Mouse (Mus musculus): ENCODE measurements around the gene Dok4. TPM values are rescaled to one million over a fixed set of nuclear protein-coding genes. Genes with fewer than 3 reads are reported as not detected.

The Dok4 gene
- polyA plus RNA-seq, 1 experiment from 2014 or later, result 16.8 TPM

GRCm38 (mm10) chr8:94908847-94909246 lies 32.7 kb upstream of the Dok4 start:
- peak; percentile 87 for DNase-seq (ENCODE audit: low spot score)
- H3K36me3 ChIP-seq (replicated peaks), result peaks cover 84% of the 10 kb centered on the region
- H3K4me3 ChIP-seq, result no peak overlapping the region
- no peak overlapping the region for H3K27ac ChIP-seq (replicated peaks)
- no peaks in the 10 kb centered on the region for H3K9me3 ChIP-seq
- WGBS, result 5% methylated on average over 4 of the region's 4 CpGs
- H3K4me1 ChIP-seq, result peaks cover 29% of the 10 kb centered on the region
- peaks cover 27% of the 10 kb centered on the region for H3K27me3 ChIP-seq (replicated peaks; ENCODE audit: low read depth, poor library complexity, severe bottlenecking)

DNA sequence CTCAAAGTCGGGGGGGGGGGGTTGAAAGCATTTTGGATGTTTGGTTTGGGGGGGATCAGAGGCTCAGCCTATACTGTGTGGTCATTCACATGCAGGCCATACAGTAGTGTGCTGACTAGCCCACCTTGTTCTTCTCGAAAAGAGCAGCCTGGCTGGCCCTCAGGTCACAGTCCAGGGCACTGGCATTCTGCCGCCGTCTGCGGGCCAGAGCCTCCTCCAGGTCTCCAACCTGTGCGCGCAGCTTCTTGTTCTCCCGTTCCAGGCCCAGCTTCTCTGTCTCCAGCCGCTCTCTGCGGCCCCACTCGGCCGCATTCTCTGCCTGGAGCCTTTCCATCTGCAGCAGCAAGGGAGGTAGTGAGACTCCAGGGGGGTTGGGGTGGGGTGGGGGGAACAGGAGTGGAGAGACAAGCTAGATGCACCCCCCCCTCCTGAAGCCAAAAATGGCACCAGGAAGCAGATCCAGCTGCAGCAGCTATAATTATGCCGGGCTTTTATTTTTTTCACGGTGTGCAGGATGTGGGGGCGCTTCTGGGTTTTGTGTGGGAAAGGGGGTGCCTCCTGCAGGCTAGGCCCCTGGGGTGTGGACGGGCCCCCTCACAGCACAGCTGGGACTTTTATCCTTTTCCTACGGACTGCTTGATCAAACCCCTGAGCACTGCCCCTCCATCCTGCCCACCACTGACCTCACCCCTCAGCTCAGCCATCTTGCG lies 31.6 kb upstream of the Dok4 start:
- no peak overlapping the region for H3K27ac ChIP-seq (replicated peaks)
- peak; percentile 6 for DNase-seq (ENCODE audit: low spot score)
- H3K27me3 ChIP-seq (replicated peaks; ENCODE audit: low read depth, poor library complexity, severe bottlenecking), result peaks cover 16% of the 10 kb centered on the region
- H3K4me3 ChIP-seq, result no peak overlapping the region
- 87% methylated on average over 18 of the region's 18 CpGs for WGBS
- peaks cover 18% of the 10 kb centered on the region for H3K4me1 ChIP-seq
- peaks cover 88% of the 10 kb centered on the region for H3K36me3 ChIP-seq (replicated peaks)
- no peaks in the 10 kb centered on the region for H3K9me3 ChIP-seq

- DNase-seq (ENCODE audit: low spot score), result peak; percentile 6
- WGBS, result 84% methylated on average over 12 of the region's 12 CpGs
- Histone ChIP-seq H3K9me3 (no peaks in the 10 kb centered on the region), H3K27me3 (replicated peaks; ENCODE audit: low read depth, poor library complexity, severe bottlenecking) (no peaks in the 10 kb centered on the region), H3K27ac (replicated peaks) (no peak overlapping the region), H3K36me3 (replicated peaks) (peaks cover 79% of the 10 kb centered on the region), H3K4me3 (no peak overlapping the region), H3K4me1 (peaks cover 27% of the 10 kb centered on the region)
Measured at GRCm38 (mm10) chr8:94904450-94905175, 28.5 kb upstream of the Dok4 start.

DNA sequence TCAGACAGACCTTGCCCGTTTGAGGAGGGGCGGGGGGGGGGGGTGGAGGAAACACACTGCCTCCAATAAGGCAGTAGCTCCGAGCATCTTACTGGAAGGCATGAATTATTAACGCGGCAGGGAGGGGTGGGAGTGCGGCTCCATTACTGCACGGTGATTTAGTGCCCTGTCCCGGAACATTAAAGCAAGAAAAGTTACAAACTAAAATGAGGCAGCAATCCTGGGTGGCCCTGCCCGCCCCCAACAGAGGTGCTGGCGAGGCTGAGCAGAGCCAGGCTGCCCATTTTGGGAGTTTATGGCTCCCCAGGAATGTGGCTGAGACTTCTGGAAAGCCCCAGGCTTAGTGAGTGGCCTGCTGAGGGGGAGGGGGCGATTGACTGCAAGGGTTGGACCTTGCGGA lies 27.6 kb upstream of the Dok4 start:
- Histone ChIP-seq H3K36me3 (replicated peaks) (peaks cover 73% of the 10 kb centered on the region), H3K4me3 (no peak overlapping the region), H3K27me3 (replicated peaks; ENCODE audit: low read depth, poor library complexity, severe bottlenecking) (no peaks in the 10 kb centered on the region), H3K9me3 (no peaks in the 10 kb centered on the region), H3K27ac (replicated peaks) (no peak overlapping the region), H3K4me1 (peaks cover 31% of the 10 kb centered on the region)
- DNase-seq (ENCODE audit: low spot score), result peak; percentile 7
- 83% methylated on average over 12 of the region's 12 CpGs for WGBS

DNA sequence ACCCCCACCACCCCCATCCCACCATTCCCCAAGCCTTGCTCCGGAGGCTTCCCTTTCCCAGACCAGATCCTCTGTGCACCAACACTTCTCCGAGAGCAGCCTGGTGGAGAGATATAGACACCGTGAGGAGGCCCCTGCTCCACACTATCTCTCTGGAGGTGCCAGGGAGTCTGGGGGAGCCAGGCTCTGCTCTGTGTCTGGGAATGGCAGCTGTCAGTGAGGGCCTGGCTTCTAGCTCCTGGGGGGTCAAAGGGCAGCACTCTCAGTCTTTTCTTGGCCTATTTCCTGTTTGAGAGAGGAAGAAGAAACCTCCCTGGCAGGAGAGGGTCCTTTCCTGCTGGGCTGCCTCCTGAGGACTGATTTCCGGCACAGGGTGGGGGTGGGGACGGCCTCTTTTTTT lies 24.9 kb upstream of the Dok4 start:
- WGBS, result 12% methylated on average over 5 of the region's 5 CpGs
- H3K27ac ChIP-seq (replicated peaks), result peak overlapping the region; percentile 74
- H3K4me1 ChIP-seq, result peaks cover 36% of the 10 kb centered on the region
- H3K9me3 ChIP-seq, result no peaks in the 10 kb centered on the region
- peak; percentile 52 for DNase-seq (ENCODE audit: low spot score)
- H3K27me3 ChIP-seq (replicated peaks; ENCODE audit: low read depth, poor library complexity, severe bottlenecking), result no peaks in the 10 kb centered on the region
- H3K4me3 ChIP-seq, result peak overlapping the region; percentile 27; the same call in 1 of the 2 replicates
- peaks cover 48% of the 10 kb centered on the region for H3K36me3 ChIP-seq (replicated peaks)

DNA sequence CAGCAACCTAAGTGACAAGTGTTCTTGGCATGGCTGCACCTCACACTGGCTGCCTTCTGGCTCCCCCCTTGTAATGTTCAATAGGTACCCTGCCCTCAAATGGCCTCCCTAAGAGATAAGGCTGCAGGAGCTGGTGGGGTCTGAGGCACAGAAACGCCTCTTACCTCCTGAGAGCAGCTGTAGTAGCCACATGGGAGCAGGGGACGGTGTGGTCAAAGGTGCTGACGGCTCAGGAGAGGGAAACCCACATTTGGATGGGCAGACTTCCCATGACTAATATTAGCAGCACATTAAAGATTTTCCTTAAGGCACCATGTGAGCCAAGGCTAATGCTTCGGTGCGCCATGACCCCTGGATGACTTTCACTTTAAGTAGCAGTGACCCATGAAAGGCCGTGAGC lies 24.5 kb upstream of the Dok4 start:
- no peak for DNase-seq (ENCODE audit: low spot score)
- peak overlapping the region; percentile 27 for H3K4me3 ChIP-seq
- peak overlapping the region; percentile 74 for H3K27ac ChIP-seq (replicated peaks)
- H3K9me3 ChIP-seq, result no peaks in the 10 kb centered on the region
- no peaks in the 10 kb centered on the region for H3K27me3 ChIP-seq (replicated peaks; ENCODE audit: low read depth, poor library complexity, severe bottlenecking)
- peaks cover 44% of the 10 kb centered on the region for H3K36me3 ChIP-seq (replicated peaks)
- H3K4me1 ChIP-seq, result peaks cover 36% of the 10 kb centered on the region
- WGBS, result 20% methylated on average over 6 of the region's 6 CpGs

GRCm38 (mm10) chr8:94899262-94899661 lies 23.1 kb upstream of the Dok4 start:
- Histone ChIP-seq H3K4me3 (peak overlapping the region; percentile 25), H3K27ac (replicated peaks) (peak overlapping the region; percentile 27; the same call in 1 of the 2 replicates), H3K9me3 (no peaks in the 10 kb centered on the region), H3K27me3 (replicated peaks; ENCODE audit: low read depth, poor library complexity, severe bottlenecking) (no peaks in the 10 kb centered on the region), H3K4me1 (peaks cover 45% of the 10 kb centered on the region), H3K36me3 (replicated peaks) (peaks cover 30% of the 10 kb centered on the region)
- DNase-seq (ENCODE audit: low spot score), result peak; percentile 59
- 15% methylated on average over 11 of the region's 11 CpGs for WGBS

DNA sequence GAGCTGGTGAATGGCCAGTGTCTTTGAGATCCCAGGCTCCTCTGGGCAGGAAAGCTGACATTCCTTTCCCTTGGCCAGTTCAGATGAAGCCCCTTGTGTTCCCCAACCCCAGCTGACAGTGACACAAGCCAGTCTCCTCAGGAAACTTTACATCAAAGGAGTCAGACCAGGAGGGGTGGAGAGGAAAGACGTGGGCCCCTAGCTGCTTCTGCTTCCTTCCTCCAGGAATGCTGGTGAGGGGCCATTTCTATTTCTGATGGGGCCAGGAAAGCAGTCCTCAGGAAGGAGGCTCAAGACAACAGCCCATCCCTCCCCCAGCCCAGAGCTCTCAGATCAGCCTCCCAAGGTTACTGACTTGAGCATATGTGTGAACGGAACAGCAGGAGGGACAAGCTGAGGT lies 16.8 kb upstream of the Dok4 start:
- Histone ChIP-seq H3K27ac (replicated peaks) (peak overlapping the region; percentile 40; the same call in 1 of the 2 replicates), H3K27me3 (replicated peaks; ENCODE audit: low read depth, poor library complexity, severe bottlenecking) (peaks cover 10% of the 10 kb centered on the region; the same call in 1 of the 2 replicates), H3K36me3 (replicated peaks) (no peaks in the 10 kb centered on the region), H3K4me1 (peaks cover 36% of the 10 kb centered on the region), H3K9me3 (no peaks in the 10 kb centered on the region), H3K4me3 (no peak overlapping the region)
- peak; percentile 30 for DNase-seq (ENCODE audit: low spot score)
- 42% methylated on average over 2 of the region's 2 CpGs for WGBS

DNA sequence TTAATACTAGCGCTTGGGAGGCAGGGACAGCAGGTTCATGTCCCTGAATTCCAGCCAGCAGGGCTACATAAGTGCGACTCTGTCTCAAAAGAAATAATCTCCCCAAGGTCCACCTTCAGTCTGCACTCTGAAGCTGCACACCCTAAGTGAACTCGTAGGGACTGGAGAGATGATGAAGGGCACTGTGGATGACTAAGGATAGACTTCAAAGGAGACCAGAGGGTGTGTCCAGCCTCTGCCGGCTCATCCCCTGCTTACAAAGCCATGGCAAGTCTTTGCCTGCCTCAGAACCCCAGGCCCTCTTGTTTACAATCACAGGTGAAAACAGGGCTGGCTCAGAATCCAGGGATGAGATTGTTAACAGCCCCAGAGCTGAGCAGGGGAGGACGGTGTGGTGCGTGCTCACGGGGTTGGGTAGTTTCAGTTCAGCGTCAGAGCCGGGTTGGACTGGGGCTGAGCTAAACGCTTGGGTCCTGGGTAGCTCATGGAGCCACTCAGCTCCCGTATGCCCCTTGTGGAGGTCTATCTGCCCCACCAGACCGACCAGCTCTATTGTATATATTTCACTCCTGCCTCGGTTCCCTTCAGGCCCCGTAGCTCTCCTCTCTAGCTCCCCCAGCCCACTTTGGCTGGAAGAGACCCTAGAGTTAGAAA lies 12.4 kb upstream of the Dok4 start:
- peaks cover 10% of the 10 kb centered on the region; the same call in 1 of the 2 replicates for H3K27me3 ChIP-seq (replicated peaks; ENCODE audit: low read depth, poor library complexity, severe bottlenecking)
- no peaks in the 10 kb centered on the region for H3K36me3 ChIP-seq (replicated peaks)
- DNase-seq (ENCODE audit: low spot score), result no peak
- H3K4me3 ChIP-seq, result 0 out of 2 replicates have a peak overlapping the region, but pooled peaks have one; percentile 3
- H3K27ac ChIP-seq (replicated peaks), result no peak overlapping the region
- peaks cover 23% of the 10 kb centered on the region for H3K4me1 ChIP-seq
- WGBS, result 36% methylated on average over 14 of the region's 14 CpGs
- no peaks in the 10 kb centered on the region for H3K9me3 ChIP-seq

- Histone ChIP-seq H3K4me3 (no peak overlapping the region), H3K9me3 (no peaks in the 10 kb centered on the region), H3K27me3 (replicated peaks; ENCODE audit: low read depth, poor library complexity, severe bottlenecking) (peaks cover 12% of the 10 kb centered on the region; the same call in 1 of the 2 replicates), H3K36me3 (replicated peaks) (no peaks in the 10 kb centered on the region), H3K4me1 (peaks cover 17% of the 10 kb centered on the region), H3K27ac (replicated peaks) (no peak overlapping the region)
- 77% methylated on average over 4 of the region's 4 CpGs for WGBS
- no peak for DNase-seq (ENCODE audit: low spot score)
Measured at GRCm38 (mm10) chr8:94880742-94881141, 4.6 kb upstream of the Dok4 start.

DNA sequence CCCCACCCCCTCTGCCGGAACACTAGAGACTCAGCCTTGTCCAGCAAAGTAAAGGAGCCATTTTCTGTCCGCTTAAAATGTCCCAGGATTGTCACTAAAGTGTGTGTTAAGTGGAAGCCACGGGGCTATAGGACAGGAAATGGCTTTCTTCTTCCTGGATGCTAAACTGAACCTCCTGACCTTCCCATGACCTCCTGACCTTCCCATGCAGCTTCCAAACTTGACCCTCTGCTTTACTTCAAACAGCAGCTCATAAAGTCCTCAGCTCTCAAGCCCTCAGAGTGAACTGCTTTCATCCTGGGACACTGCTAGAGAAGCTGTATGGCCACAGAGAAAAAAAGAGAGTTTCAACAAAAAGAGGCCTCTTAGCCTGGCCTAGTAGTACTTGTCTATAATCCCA lies 690 bp upstream of the Dok4 start:
- DNase-seq (ENCODE audit: low spot score), result no peak
- Histone ChIP-seq H3K27me3 (replicated peaks; ENCODE audit: low read depth, poor library complexity, severe bottlenecking) (peaks cover 33% of the 10 kb centered on the region), H3K4me3 (no peak overlapping the region), H3K4me1 (peaks cover 43% of the 10 kb centered on the region), H3K9me3 (no peaks in the 10 kb centered on the region), H3K27ac (replicated peaks) (no peak overlapping the region), H3K36me3 (replicated peaks) (no peaks in the 10 kb centered on the region)
- 41% methylated on average over 3 of the region's 3 CpGs for WGBS

- Histone ChIP-seq H3K27ac (replicated peaks) (peak overlapping the region; percentile 77), H3K36me3 (replicated peaks) (no peaks in the 10 kb centered on the region), H3K27me3 (replicated peaks; ENCODE audit: low read depth, poor library complexity, severe bottlenecking) (peaks cover 39% of the 10 kb centered on the region), H3K4me3 (peak overlapping the region; percentile 77), H3K4me1 (peaks cover 53% of the 10 kb centered on the region), H3K9me3 (no peaks in the 10 kb centered on the region)
- no peak for DNase-seq (ENCODE audit: low spot score)
- under 1% methylated on average over 20 of the region's 20 CpGs for WGBS
Measured at GRCm38 (mm10) chr8:94875871-94876150, 319 bp downstream of the Dok4 start.
